Mouse (Mus musculus) heart, embryonic 15.5 days (tissue): ENCODE measurements around the gene Treml1. TPM values are rescaled to one million over a fixed set of nuclear protein-coding genes. Genes with fewer than 3 reads are reported as not detected.
"Not testable (repeated sequence)": the region's sequence is repeated elsewhere in the genome, so short reads cannot be mapped to it uniquely, and the experiment has no call there.

ENCODE experiments used
- ATAC-seq: fragments of 200-750 bp; cut with Nextera tagmentation; replicated peaks from 2 replicates; pipeline ENCODE4 v1.8.0; 2017; ENCODE audit warnings: low read depth, moderate TSS enrichment; ENCODE audit not compliant: insufficient number of reproducible peaks, insufficient read depth, low FRiP score
- H3K27ac ChIP-seq: fragments of 300-500 bp; sonication (generic); 2 replicates; pipeline ENCODE4 v1.5.1; 2015; ENCODE audit warnings: mild to moderate bottlenecking, inconsistent platforms
- H3K27me3 ChIP-seq: fragments of 300-500 bp; sonication (generic); 2 replicates; pipeline ENCODE4 v1.6.1; 2015; ENCODE audit warnings: inconsistent platforms
- H3K36me3 ChIP-seq: fragments of 300-500 bp; sonication (generic); 2 replicates; pipeline ENCODE4 v1.6.1; 2015; ENCODE audit warnings: mild to moderate bottlenecking, inconsistent platforms
- H3K4me1 ChIP-seq: fragments of 300-500 bp; sonication (generic); replicated peaks from 2 replicates; pipeline ENCODE4 v1.6.1; 2015; ENCODE audit warnings: inconsistent platforms
- H3K4me2 ChIP-seq: fragments of 300-500 bp; sonication (generic); 2 replicates; pipeline ENCODE4 v1.6.1; 2015; ENCODE audit warnings: inconsistent platforms, mild to moderate bottlenecking, moderate library complexity
- H3K4me3 ChIP-seq: fragments of 300-500 bp; sonication (generic); 2 replicates; pipeline ENCODE4 v1.5.1; 2015; ENCODE audit warnings: mild to moderate bottlenecking, inconsistent platforms
- H3K9ac ChIP-seq: fragments of 300-500 bp; sonication (generic); 2 replicates; pipeline ENCODE4 v1.6.1; 2015; ENCODE audit warnings: mild to moderate bottlenecking, inconsistent platforms
- H3K9me3 ChIP-seq: fragments of 300-500 bp; sonication (generic); replicated peaks from 2 replicates; pipeline ENCODE4 v1.6.1; 2016; ENCODE audit warnings: inconsistent platforms
- WGBS: fragments of 180-500 bp; shearing (Covaris S2); methylation state at CpG from one replicate; pipeline ENCODE4 v1.1.7; 2015; ENCODE audit warnings: mixed read lengths; 5-methylcytosine and 5-hydroxymethylcytosine counted together
- polyA plus RNA-seq: library from polyadenylated mRNA; unstranded; fragments of >200 nt; fragmentation: Nextera tagmentation; extraction: Ambion mirVana; gene quantifications from 2 replicates; pipeline ENCODE4 v1.2.1, GENCODE M21; 2015

The Treml1 gene
- polyA plus RNA-seq, 1 experiment from 2014 or later = 2.5 TPM

DNA sequence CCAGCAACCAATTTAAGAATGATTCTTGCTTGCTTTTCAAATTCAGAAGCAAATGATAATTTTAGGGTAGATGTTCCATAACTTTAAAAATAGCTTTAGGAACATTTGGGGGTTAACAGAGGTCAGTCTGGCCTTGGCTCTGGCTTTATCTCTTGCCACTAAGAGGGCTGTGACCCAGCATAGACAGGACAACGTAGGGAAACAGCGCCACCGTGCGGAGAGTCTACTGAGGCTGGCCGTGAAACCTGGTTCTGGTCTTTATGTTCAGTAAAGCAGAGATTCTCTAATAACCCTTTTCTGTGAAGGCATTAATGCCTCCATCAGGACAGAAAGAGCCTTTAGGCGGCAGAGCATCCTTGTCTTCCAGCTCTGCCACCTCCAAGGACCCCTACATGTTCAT lies 22.9 kb upstream of the Treml1 start:
- no peaks in the 10 kb centered on the region for H3K36me3 ChIP-seq
- H3K27me3 ChIP-seq = no peaks in the 10 kb centered on the region
- 3% methylated on average over 6 of the region's 6 CpGs for WGBS
- no peak overlapping the region for H3K4me3 ChIP-seq
- H3K4me2 ChIP-seq = no peak overlapping the region
- H3K4me1 ChIP-seq = no peaks in the 10 kb centered on the region
- H3K27ac ChIP-seq = no peak overlapping the region
- no peak for ATAC-seq
- no peaks in the 10 kb centered on the region for H3K9me3 ChIP-seq
- H3K9ac ChIP-seq = no peak overlapping the region

- H3K27me3 ChIP-seq = no peaks in the 10 kb centered on the region
- no peaks in the 10 kb centered on the region for H3K4me1 ChIP-seq
- no peak for ATAC-seq
- WGBS = 75% methylated on average over 1 of the region's 1 CpGs
- H3K27ac ChIP-seq = no peak overlapping the region
- no peaks in the 10 kb centered on the region for H3K9me3 ChIP-seq
- no peak overlapping the region for H3K4me2 ChIP-seq
- no peak overlapping the region for H3K4me3 ChIP-seq
- no peaks in the 10 kb centered on the region for H3K36me3 ChIP-seq
- H3K9ac ChIP-seq = no peak overlapping the region
Observed at GRCm38 (mm10) chr17:48340267-48340666, 19.4 kb upstream of the Treml1 start.

- no peaks in the 10 kb centered on the region for H3K9me3 ChIP-seq
- ATAC-seq = no peak
- no peak overlapping the region for H3K4me2 ChIP-seq
- no peak overlapping the region for H3K9ac ChIP-seq
- H3K27ac ChIP-seq = no peak overlapping the region
- H3K4me1 ChIP-seq = no peaks in the 10 kb centered on the region
- 54% methylated on average over 3 of the region's 3 CpGs for WGBS
- H3K4me3 ChIP-seq = no peak overlapping the region
- H3K27me3 ChIP-seq = no peaks in the 10 kb centered on the region
- H3K36me3 ChIP-seq = no peaks in the 10 kb centered on the region
Observed at GRCm38 (mm10) chr17:48341947-48342346, 17.8 kb upstream of the Treml1 start.

GRCm38 (mm10) chr17:48343065-48343464 lies 16.7 kb upstream of the Treml1 start:
- Histone ChIP-seq H3K27me3 (no peaks in the 10 kb centered on the region), H3K4me3 (no peak overlapping the region), H3K36me3 (no peaks in the 10 kb centered on the region), H3K4me1 (no peaks in the 10 kb centered on the region), H3K4me2 (no peak overlapping the region), H3K27ac (no peak overlapping the region), H3K9me3 (no peaks in the 10 kb centered on the region), H3K9ac (no peak overlapping the region)
- 74% methylated on average over 2 of the region's 2 CpGs for WGBS
- ATAC-seq = no peak

DNA sequence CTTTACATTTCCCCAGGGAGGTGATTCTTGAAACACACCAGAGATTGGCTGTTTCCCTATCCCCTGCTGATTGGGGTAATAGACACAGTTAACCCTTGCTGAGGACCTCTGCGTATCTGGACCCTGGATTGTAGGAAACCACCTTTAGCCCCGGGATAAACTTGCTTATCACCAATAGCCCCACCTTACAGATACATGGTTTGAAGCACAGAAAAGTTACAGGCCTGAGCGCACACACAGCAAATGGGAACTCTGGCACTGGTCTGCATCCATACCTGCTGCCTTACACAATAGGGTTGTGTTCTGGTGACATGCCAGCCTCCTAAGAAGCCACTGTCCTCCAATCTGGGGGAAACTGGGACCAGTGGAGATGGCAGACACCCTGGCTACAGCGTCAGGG lies 13.9 kb upstream of the Treml1 start:
- Histone ChIP-seq H3K36me3 (no peaks in the 10 kb centered on the region), H3K4me2 (no peak overlapping the region), H3K9me3 (no peaks in the 10 kb centered on the region), H3K27me3 (no peaks in the 10 kb centered on the region), H3K27ac (no peak overlapping the region), H3K4me1 (no peaks in the 10 kb centered on the region), H3K9ac (no peak overlapping the region), H3K4me3 (no peak overlapping the region)
- WGBS = 64% methylated on average over 4 of the region's 4 CpGs
- ATAC-seq = no peak

GRCm38 (mm10) chr17:48346231-48346630 lies 13.5 kb upstream of the Treml1 start, which contains the start of gene Trem2:
Gene Trem2, plus strand, starts transcription at chr17:48346401.
- Histone ChIP-seq H3K27ac (no peak within 1 kb of the TSS), H3K4me3 (no peak within 1 kb of the TSS), H3K36me3 (no peaks in the 10 kb centered on the region), H3K9ac (no peak within 1 kb of the TSS), H3K9me3 (no peaks in the 10 kb centered on the region), H3K4me1 (no peaks in the 10 kb centered on the region), H3K4me2 (no peak within 1 kb of the TSS), H3K27me3 (no peaks in the 10 kb centered on the region)
- ATAC-seq = no peak
- WGBS = 65% methylated on average over 5 of the region's 5 CpGs

- H3K27me3 ChIP-seq = no peaks in the 10 kb centered on the region
- H3K9me3 ChIP-seq = no peaks in the 10 kb centered on the region
- H3K4me3 ChIP-seq = no peak overlapping the region
- H3K4me1 ChIP-seq = no peaks in the 10 kb centered on the region
- H3K36me3 ChIP-seq = no peaks in the 10 kb centered on the region
- WGBS = 49% methylated on average over 4 of the region's 4 CpGs
- no peak overlapping the region for H3K9ac ChIP-seq
- no peak overlapping the region for H3K27ac ChIP-seq
- no peak overlapping the region for H3K4me2 ChIP-seq
- ATAC-seq = no peak
Observed at GRCm38 (mm10) chr17:48346834-48347233, 12.9 kb upstream of the Treml1 start.

GRCm38 (mm10) chr17:48347287-48347686 lies 12.4 kb upstream of the Treml1 start:
- H3K4me1 ChIP-seq = no peaks in the 10 kb centered on the region
- 78% methylated on average over 2 of the region's 2 CpGs for WGBS
- H3K9me3 ChIP-seq = no peaks in the 10 kb centered on the region
- H3K9ac ChIP-seq = no peak overlapping the region
- H3K4me3 ChIP-seq = no peak overlapping the region
- no peak overlapping the region for H3K4me2 ChIP-seq
- no peak overlapping the region for H3K27ac ChIP-seq
- no peak for ATAC-seq
- H3K36me3 ChIP-seq = no peaks in the 10 kb centered on the region
- H3K27me3 ChIP-seq = no peaks in the 10 kb centered on the region

DNA sequence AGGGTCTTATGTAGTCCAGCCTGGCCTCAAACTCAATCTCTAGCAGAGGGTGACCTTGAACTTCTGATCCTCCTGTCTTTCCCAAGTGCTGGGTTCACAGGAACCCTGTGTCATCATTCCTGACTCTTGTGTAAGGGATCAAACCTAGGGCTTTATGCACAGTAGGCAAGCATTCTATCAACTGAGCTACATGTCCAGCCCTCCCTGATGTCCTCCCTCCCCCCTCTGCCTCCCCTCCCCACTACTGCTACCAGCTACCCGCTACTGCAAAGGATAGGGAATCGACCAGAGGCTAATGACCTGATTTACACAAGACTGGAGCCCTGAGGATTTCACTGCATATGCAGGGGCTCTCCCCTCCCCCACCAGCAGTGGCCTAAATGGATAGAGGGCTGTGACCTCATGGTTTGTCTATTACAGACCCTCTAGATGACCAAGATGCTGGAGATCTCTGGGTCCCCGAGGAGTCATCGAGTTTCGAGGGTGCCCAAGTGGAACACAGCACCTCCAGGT lies 9.0 kb upstream of the Treml1 start:
- no peak overlapping the region for H3K27ac ChIP-seq
- H3K4me3 ChIP-seq = no peak overlapping the region
- H3K27me3 ChIP-seq = no peaks in the 10 kb centered on the region
- H3K36me3 ChIP-seq = no peaks in the 10 kb centered on the region
- WGBS = 73% methylated on average over 5 of the region's 5 CpGs
- no peak overlapping the region for H3K9ac ChIP-seq
- H3K9me3 ChIP-seq = no peaks in the 10 kb centered on the region
- no peak for ATAC-seq
- H3K4me1 ChIP-seq = no peaks in the 10 kb centered on the region
- no peak overlapping the region for H3K4me2 ChIP-seq

DNA sequence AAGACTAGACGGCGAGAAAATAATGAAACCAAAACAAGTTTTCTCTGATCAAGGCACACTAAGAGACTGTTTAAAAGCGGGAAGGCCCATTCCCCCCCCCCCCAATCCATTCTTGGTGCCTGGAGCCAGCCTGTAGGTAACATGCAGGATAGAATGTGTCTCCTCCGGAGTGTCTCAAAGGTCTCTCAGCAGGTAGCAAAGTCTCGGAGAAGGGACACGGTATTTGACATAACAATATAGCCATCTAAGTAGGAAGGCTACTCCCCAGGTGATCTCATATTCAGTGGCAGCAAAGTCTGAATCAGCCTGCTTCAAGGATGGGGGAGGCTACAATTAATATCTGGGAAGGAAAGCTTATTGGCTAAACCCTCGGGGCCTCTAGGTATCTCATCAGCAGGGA lies 6.7 kb upstream of the Treml1 start:
- not testable (repeated sequence) for H3K36me3 ChIP-seq, H3K4me3 ChIP-seq, ATAC-seq, H3K9ac ChIP-seq, H3K27ac ChIP-seq, H3K4me1 ChIP-seq, H3K27me3 ChIP-seq, H3K4me2 ChIP-seq, H3K9me3 ChIP-seq
- 77% methylated on average over 7 of the region's 7 CpGs for WGBS

- WGBS = 84% methylated on average over 3 of the region's 3 CpGs
- Histone ChIP-seq H3K27me3 (no peaks in the 10 kb centered on the region), H3K36me3 (no peaks in the 10 kb centered on the region), H3K4me2 (no peak overlapping the region), H3K4me3 (no peak overlapping the region), H3K9me3 (no peaks in the 10 kb centered on the region), H3K4me1 (peaks cover 2% of the 10 kb centered on the region; the same call in 1 of the 2 replicates), H3K9ac (no peak overlapping the region), H3K27ac (no peak overlapping the region)
- no peak for ATAC-seq
Observed at GRCm38 (mm10) chr17:48355822-48356221, 3.9 kb upstream of the Treml1 start.

DNA sequence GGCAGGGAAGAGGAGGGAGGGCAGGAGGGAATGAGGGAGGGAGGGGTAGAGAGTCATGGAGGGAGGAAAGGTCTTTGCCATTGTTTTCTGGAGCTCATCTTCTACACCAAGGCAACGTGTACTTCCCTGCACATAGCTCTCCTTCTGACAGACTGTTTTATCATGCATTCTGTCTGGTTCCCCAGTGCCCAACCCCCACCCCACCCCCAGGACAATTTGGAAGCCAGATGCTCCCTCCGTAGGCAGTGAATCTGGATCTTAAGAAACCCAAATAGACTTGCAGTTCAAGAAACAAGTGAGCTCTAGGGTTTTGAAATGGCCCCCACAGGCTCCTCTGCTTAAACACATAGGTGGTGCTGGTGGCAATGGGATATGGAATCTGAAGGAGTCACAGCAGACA lies 1.8 kb upstream of the Treml1 start:
- no peak overlapping the region for H3K27ac ChIP-seq
- no peak overlapping the region for H3K9ac ChIP-seq
- no peak for ATAC-seq
- H3K27me3 ChIP-seq = no peaks in the 10 kb centered on the region
- peaks cover 14% of the 10 kb centered on the region for H3K4me1 ChIP-seq
- no peak overlapping the region for H3K4me2 ChIP-seq
- H3K36me3 ChIP-seq = no peaks in the 10 kb centered on the region
- 55% methylated on average over 2 of the region's 2 CpGs for WGBS
- no peaks in the 10 kb centered on the region for H3K9me3 ChIP-seq
- H3K4me3 ChIP-seq = no peak overlapping the region
